Mouse (Mus musculus): ENCODE data around the gene C1qtnf1. TPM values are rescaled to one million over a fixed set of nuclear protein-coding genes. Genes with fewer than 3 reads are reported as not detected.

The C1qtnf1 gene
- polyA plus RNA-seq, 1 experiment from 2014 or later, result 2.3 TPM

DNA sequence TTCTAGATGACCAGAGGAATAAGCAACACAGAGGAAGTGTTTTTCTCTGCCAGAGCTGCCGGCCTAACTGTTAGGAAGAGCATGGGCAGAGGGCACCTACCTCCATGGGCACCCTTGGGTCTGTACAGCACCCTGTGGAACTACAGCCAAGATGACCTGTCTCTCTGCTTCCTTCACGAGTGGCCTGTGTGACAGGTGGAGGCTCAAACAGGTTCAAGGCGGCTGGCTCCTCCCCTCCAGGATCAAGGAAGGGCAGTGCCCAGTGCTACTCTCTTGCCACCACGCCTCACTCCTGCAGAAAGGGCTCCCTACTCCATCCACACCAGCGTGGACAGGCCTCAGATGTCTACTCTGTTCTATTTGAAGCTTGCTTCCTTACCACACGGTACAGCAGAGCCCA lies 12.4 kb upstream of the C1qtnf1 start:
- H3K4me2 ChIP-seq (ENCODE audit: low read depth, low read length, severe bottlenecking), result no peak overlapping the region
- DNase-seq (ENCODE audit: low spot score), result no peak
- H3K4me1 ChIP-seq (replicated peaks; ENCODE audit: control insufficient read depth, insufficient read depth, low read length), result peaks cover 11% of the 10 kb centered on the region
- H3K27ac ChIP-seq (ENCODE audit: low read depth, low read length), result no peak overlapping the region
- no peak for ATAC-seq (replicated peaks; ENCODE audit: low FRiP score)
- H3K36me3 ChIP-seq (ENCODE audit: control insufficient read depth, insufficient read depth, low read length), result no peaks in the 10 kb centered on the region; the same call in 1 of the 2 replicates
- H3K4me3 ChIP-seq (ENCODE audit: low read depth, low read length), result no peak overlapping the region
- 90% methylated on average over 6 of the region's 6 CpGs for WGBS
- no peaks in the 10 kb centered on the region for H3K27me3 ChIP-seq (ENCODE audit: control insufficient read depth, insufficient read depth, low read length)
- no peak overlapping the region for H3K9ac ChIP-seq (ENCODE audit: low read length)
- no peaks in the 10 kb centered on the region for H3K9me3 ChIP-seq (ENCODE audit: control insufficient read depth, low read length)

DNA sequence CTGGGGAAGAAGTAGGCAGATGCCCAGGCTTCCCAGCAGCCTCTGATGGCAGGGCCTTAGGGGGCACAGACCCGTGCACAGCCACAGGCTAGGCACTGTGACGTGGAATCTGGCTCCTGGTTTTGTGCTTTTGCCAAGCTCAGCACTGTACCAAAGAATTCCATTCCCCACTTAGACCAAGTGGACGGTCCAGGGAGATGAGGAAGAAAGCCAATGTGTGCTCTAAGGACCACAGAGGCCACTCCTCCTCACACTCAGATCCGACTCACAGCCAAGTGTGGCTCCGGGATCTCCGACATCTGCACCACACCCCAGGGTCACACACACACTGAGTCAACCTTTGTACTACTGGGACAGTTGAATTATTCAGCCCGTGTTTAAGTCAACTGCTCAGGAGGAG lies 12.0 kb upstream of the C1qtnf1 start:
- no peak overlapping the region for H3K4me2 ChIP-seq (ENCODE audit: low read depth, low read length, severe bottlenecking)

DNA sequence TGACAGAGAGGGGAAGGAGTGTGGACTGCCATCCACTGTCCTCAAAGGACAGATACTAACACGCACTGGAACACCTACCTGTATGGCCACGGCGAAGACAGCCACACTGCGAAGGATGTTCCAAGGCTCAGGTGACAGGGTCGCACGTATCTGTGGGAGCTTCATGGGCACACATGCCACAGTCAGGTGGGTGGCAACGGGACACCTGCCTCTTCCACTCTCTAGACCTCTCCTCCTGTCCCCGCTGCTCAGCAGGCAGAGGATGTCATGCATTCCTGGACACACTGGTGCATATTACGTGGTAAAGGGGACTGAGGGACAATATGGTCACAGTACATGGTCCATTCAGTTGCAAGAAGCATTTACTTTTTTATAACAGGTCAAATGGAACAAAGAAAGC lies 10.5 kb upstream of the C1qtnf1 start:
- Histone ChIP-seq H3K9me3 (ENCODE audit: control insufficient read depth, low read length) (no peaks in the 10 kb centered on the region), H3K36me3 (ENCODE audit: control insufficient read depth, insufficient read depth, low read length) (no peaks in the 10 kb centered on the region; the same call in 1 of the 2 replicates), H3K9ac (ENCODE audit: low read length) (peak overlapping the region; percentile 93; the same call in 1 of the 2 replicates), H3K27me3 (ENCODE audit: control insufficient read depth, insufficient read depth, low read length) (no peaks in the 10 kb centered on the region), H3K4me3 (ENCODE audit: low read depth, low read length) (peak overlapping the region; percentile 93; the same call in 1 of the 2 replicates), H3K4me2 (ENCODE audit: low read depth, low read length, severe bottlenecking) (no peak overlapping the region; the same call in 1 of the 2 replicates), H3K27ac (ENCODE audit: low read depth, low read length) (no peak overlapping the region), H3K4me1 (replicated peaks; ENCODE audit: control insufficient read depth, insufficient read depth, low read length) (peaks cover 11% of the 10 kb centered on the region)
- DNase-seq (ENCODE audit: low spot score) (no peak), ATAC-seq (replicated peaks; ENCODE audit: low FRiP score) (no peak)
- WGBS, result 92% methylated on average over 9 of the region's 9 CpGs

More for the DNA sequence above, 12.0 kb upstream of the C1qtnf1 start:
- no peak overlapping the region for H3K27ac ChIP-seq (ENCODE audit: low read depth, low read length)
- DNase-seq (ENCODE audit: low spot score) (no peak), ATAC-seq (replicated peaks; ENCODE audit: low FRiP score) (no peak)
- H3K27me3 ChIP-seq (ENCODE audit: control insufficient read depth, insufficient read depth, low read length), result no peaks in the 10 kb centered on the region
- H3K9ac ChIP-seq (ENCODE audit: low read length), result no peak overlapping the region
- H3K36me3 ChIP-seq (ENCODE audit: control insufficient read depth, insufficient read depth, low read length), result no peaks in the 10 kb centered on the region; the same call in 1 of the 2 replicates
- H3K9me3 ChIP-seq (ENCODE audit: control insufficient read depth, low read length), result no peaks in the 10 kb centered on the region
- 86% methylated on average over 7 of the region's 7 CpGs for WGBS
- no peak overlapping the region for H3K4me3 ChIP-seq (ENCODE audit: low read depth, low read length)
- H3K4me1 ChIP-seq (replicated peaks; ENCODE audit: control insufficient read depth, insufficient read depth, low read length), result peaks cover 11% of the 10 kb centered on the region

GRCm38 (mm10) chr11:118418442-118418833 lies 9.6 kb upstream of the C1qtnf1 start:
- Histone ChIP-seq H3K4me2 (ENCODE audit: low read depth, low read length, severe bottlenecking) (peak overlapping the region; percentile 84), H3K9ac (ENCODE audit: low read length) (peak overlapping the region; percentile 93), H3K4me1 (replicated peaks; ENCODE audit: control insufficient read depth, insufficient read depth, low read length) (peaks cover 12% of the 10 kb centered on the region), H3K36me3 (ENCODE audit: control insufficient read depth, insufficient read depth, low read length) (no peaks in the 10 kb centered on the region; the same call in 1 of the 2 replicates), H3K27me3 (ENCODE audit: control insufficient read depth, insufficient read depth, low read length) (no peaks in the 10 kb centered on the region), H3K27ac (ENCODE audit: low read depth, low read length) (no peak overlapping the region), H3K9me3 (ENCODE audit: control insufficient read depth, low read length) (no peaks in the 10 kb centered on the region), H3K4me3 (ENCODE audit: low read depth, low read length) (peak overlapping the region; percentile 93)
- ATAC-seq (replicated peaks; ENCODE audit: low FRiP score), result peak; percentile 35; the same call in 1 of the 2 replicates
- whole genome bisulfite sequencing, result 7% methylated on average over 12 of the region's 12 CpGs
- DNase-seq (ENCODE audit: low spot score), result no peak

DNA sequence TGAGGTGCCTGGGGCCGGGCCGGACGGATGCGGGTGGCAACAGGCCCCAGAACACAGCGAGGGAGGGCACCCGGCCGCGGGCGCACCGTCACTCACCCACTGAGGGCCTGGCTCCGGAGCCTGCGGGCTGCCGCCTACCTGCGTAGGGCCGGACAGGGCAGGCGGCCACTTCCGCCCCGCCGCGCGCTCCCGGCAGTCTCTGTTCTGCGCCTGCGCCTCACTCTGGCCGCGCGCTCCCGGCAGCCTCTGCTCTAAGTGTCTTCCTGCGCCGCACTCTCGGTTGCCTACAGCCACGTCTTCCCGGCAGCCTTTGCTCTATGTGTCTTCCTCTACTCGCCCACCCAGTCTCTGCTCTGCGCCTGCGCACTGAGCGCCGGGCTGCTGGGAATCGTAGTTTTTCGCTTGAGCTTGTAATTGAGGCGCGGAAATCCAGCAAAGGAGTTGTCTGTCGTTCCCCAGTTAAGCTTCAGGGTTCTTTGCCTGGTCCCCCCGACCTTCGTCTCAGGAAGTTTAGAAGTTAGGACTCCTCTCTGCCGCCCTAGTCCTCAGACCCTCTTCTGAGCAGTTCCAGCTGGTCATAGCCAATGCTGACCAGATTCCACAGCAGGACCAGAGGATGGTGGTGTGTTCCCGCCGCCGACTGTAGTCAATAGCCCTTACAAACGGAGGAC lies 9.0 kb upstream of the C1qtnf1 start, which contains the start of gene Cant1:
TSS of gene Cant1 (minus strand) at position 253 of the 671 bp plus-strand sequence.
- ATAC-seq (replicated peaks; ENCODE audit: low FRiP score) (peak; percentile 94), DNase-seq (ENCODE audit: low spot score) (peak; percentile 98)
- Histone ChIP-seq H3K4me1 (replicated peaks; ENCODE audit: control insufficient read depth, insufficient read depth, low read length) (peaks cover 15% of the 10 kb centered on the region), H3K4me3 (ENCODE audit: low read depth, low read length) (peak within 1 kb of the TSS; percentile 93), H3K4me2 (ENCODE audit: low read depth, low read length, severe bottlenecking) (peak within 1 kb of the TSS; percentile 84), H3K36me3 (ENCODE audit: control insufficient read depth, insufficient read depth, low read length) (no peaks in the 10 kb centered on the region; the same call in 1 of the 2 replicates), H3K27me3 (ENCODE audit: control insufficient read depth, insufficient read depth, low read length) (no peaks in the 10 kb centered on the region), H3K9ac (ENCODE audit: low read length) (peak within 1 kb of the TSS; percentile 93), H3K27ac (ENCODE audit: low read depth, low read length) (no peak within 1 kb of the TSS), H3K9me3 (ENCODE audit: control insufficient read depth, low read length) (no peaks in the 10 kb centered on the region)
- WGBS, result under 1% methylated on average over 43 of the region's 50 CpGs

DNA sequence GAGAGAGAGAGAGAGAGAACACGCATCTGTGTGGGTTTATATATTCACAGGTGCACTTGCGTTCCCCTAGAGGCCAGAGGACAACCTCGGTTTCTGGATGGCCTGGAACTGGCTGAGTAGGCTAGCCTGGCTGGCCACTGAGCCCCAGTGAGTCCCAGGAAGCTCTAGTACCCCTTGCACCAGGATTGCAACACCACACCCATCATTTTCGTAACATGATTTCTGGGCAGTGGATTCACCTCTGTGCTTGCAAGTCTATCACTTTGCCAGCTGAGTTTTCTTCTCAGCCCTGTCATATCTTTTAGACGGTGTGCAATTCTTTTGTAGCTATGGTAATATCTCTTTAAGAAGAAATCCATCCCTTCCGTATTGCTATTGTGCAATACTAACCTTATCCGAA lies 7.7 kb upstream of the C1qtnf1 start:
- no peaks in the 10 kb centered on the region for H3K27me3 ChIP-seq (ENCODE audit: control insufficient read depth, insufficient read depth, low read length)
- peaks cover 15% of the 10 kb centered on the region for H3K4me1 ChIP-seq (replicated peaks; ENCODE audit: control insufficient read depth, insufficient read depth, low read length)
- no peaks in the 10 kb centered on the region for H3K36me3 ChIP-seq (ENCODE audit: control insufficient read depth, insufficient read depth, low read length)
- no peaks in the 10 kb centered on the region for H3K9me3 ChIP-seq (ENCODE audit: control insufficient read depth, low read length)
- no peak overlapping the region for H3K4me2 ChIP-seq (ENCODE audit: low read depth, low read length, severe bottlenecking)
- no peak overlapping the region for H3K4me3 ChIP-seq (ENCODE audit: low read depth, low read length)
- 84% methylated on average over 7 of the region's 7 CpGs for WGBS
- H3K9ac ChIP-seq (ENCODE audit: low read length), result no peak overlapping the region
- ATAC-seq (replicated peaks; ENCODE audit: low FRiP score), result no peak
- no peak for DNase-seq (ENCODE audit: low spot score)
- H3K27ac ChIP-seq (ENCODE audit: low read depth, low read length), result no peak overlapping the region

- H3K9me3 ChIP-seq (ENCODE audit: control insufficient read depth, low read length), result no peaks in the 10 kb centered on the region
- ATAC-seq (replicated peaks; ENCODE audit: low FRiP score) (no peak), DNase-seq (ENCODE audit: low spot score) (peak; percentile 87)
- no peak overlapping the region for H3K27ac ChIP-seq (ENCODE audit: low read depth, low read length)
- peaks cover 7% of the 10 kb centered on the region; the same call in 1 of the 2 replicates for H3K4me1 ChIP-seq (replicated peaks; ENCODE audit: control insufficient read depth, insufficient read depth, low read length)
- H3K27me3 ChIP-seq (ENCODE audit: control insufficient read depth, insufficient read depth, low read length), result 0 out of 2 replicates have a peak, but pooled peaks cover under 1% of the 10 kb centered on the region
- H3K9ac ChIP-seq (ENCODE audit: low read length), result no peak overlapping the region
- 9% methylated on average over 18 of the region's 18 CpGs for WGBS
- H3K4me3 ChIP-seq (ENCODE audit: low read depth, low read length), result no peak overlapping the region
- no peaks in the 10 kb centered on the region for H3K36me3 ChIP-seq (ENCODE audit: control insufficient read depth, insufficient read depth, low read length)
- H3K4me2 ChIP-seq (ENCODE audit: low read depth, low read length, severe bottlenecking), result peak overlapping the region; percentile 16; the same call in 1 of the 2 replicates
These were observed 4.6 kb upstream of the C1qtnf1 start for GRCm38 (mm10) chr11:118423266-118423971.

GRCm38 (mm10) chr11:118424621-118425335 lies 3.2 kb upstream of the C1qtnf1 start:
- H3K27me3 ChIP-seq (ENCODE audit: control insufficient read depth, insufficient read depth, low read length), result 0 out of 2 replicates have a peak, but pooled peaks cover 2% of the 10 kb centered on the region
- no peak overlapping the region for H3K4me3 ChIP-seq (ENCODE audit: low read depth, low read length)
- no peaks in the 10 kb centered on the region for H3K9me3 ChIP-seq (ENCODE audit: control insufficient read depth, low read length)
- H3K27ac ChIP-seq (ENCODE audit: low read depth, low read length), result no peak overlapping the region
- no peak for DNase-seq (ENCODE audit: low spot score)
- no peak overlapping the region for H3K4me2 ChIP-seq (ENCODE audit: low read depth, low read length, severe bottlenecking)
- H3K4me1 ChIP-seq (replicated peaks; ENCODE audit: control insufficient read depth, insufficient read depth, low read length), result peaks cover 12% of the 10 kb centered on the region; the same call in 1 of the 2 replicates
- 68% methylated on average over 13 of the region's 13 CpGs for WGBS
- H3K9ac ChIP-seq (ENCODE audit: low read length), result no peak overlapping the region
- no peaks in the 10 kb centered on the region for H3K36me3 ChIP-seq (ENCODE audit: control insufficient read depth, insufficient read depth, low read length)
- ATAC-seq (replicated peaks; ENCODE audit: low FRiP score), result no peak

All from forebrain, embryonic 11.5 days (tissue).